Mouse (Mus musculus) ES-Bruce4 (cell line): Measurements from ENCODE around the gene Tdrd9.

Experiments used
- CTCF ChIP-seq: IDR thresholded peaks from one replicate; pipeline ENCODE4 v1.8.1; 2011; ENCODE audit warnings: low read depth, low read length
- EP300 ChIP-seq: IDR thresholded peaks from 2 replicates; pipeline ENCODE4 v1.6.1; 2011; ENCODE audit warnings: low read depth, low read length; ENCODE audit not compliant: insufficient read depth
- POLR2A ChIP-seq: IDR thresholded peaks from one replicate; pipeline ENCODE4 v1.8.1; 2011; ENCODE audit warnings: low read length; ENCODE audit not compliant: insufficient read depth

GRCm38 (mm10) chr12:111995161-111995560 lies 23.8 kb downstream of the Tdrd9 start:
- no peak for TF ChIP-seq CTCF
- no peak for TF ChIP-seq EP300
- TF ChIP-seq POLR2A, result no peak
